Mouse (Mus musculus): Measurements from ENCODE around the gene Ltk. TPM values are rescaled to one million over a fixed set of nuclear protein-coding genes. Genes with fewer than 3 reads are reported as not detected.
A peak's percentile ranks its signal among the peaks of the same experiment; 100 is the strongest.

Ltk gene
- under 1 TPM in 1 of 2 experiments, not detected in 1; 0.16 TPM for total RNA-seq (2021)

GRCm38 (mm10) chr2:119760251-119760650 lies at the start of gene Ltk:
TSS of gene Ltk (minus strand) at chr2:119760431.
- no peak for DNase-seq

GRCm38 (mm10) chr2:119808881-119809280 lies 48.6 kb upstream of the Ltk start:
- DNase-seq, result no peak

- DNase-seq, result no peak
Observed at GRCm38 (mm10) chr2:119808438-119808837, 48.2 kb upstream of the Ltk start.

- no peak for DNase-seq
Observed at GRCm38 (mm10) chr2:119805536-119805935, 45.3 kb upstream of the Ltk start.

- no peak for DNase-seq
Observed at GRCm38 (mm10) chr2:119804776-119805175, 44.5 kb upstream of the Ltk start.

- DNase-seq, result no peak
Observed at GRCm38 (mm10) chr2:119804275-119804628, 44.0 kb upstream of the Ltk start.

GRCm38 (mm10) chr2:119803618-119804274 lies 43.5 kb upstream of the Ltk start:
- peak; percentile 48 for DNase-seq

GRCm38 (mm10) chr2:119802767-119803617 lies 42.8 kb upstream of the Ltk start:
- peak; percentile 33 for DNase-seq

- no peak for DNase-seq
Observed at GRCm38 (mm10) chr2:119800876-119801846, 40.9 kb upstream of the Ltk start.

- DNase-seq, result no peak
Observed at GRCm38 (mm10) chr2:119799961-119800550, 39.8 kb upstream of the Ltk start.

- peak; percentile 56 for DNase-seq
Observed at GRCm38 (mm10) chr2:119799181-119799960, 39.1 kb upstream of the Ltk start.

GRCm38 (mm10) chr2:119798246-119798927 lies 38.2 kb upstream of the Ltk start:
- DNase-seq, result peak; percentile 85

GRCm38 (mm10) chr2:119797279-119797783 lies 37.1 kb upstream of the Ltk start, which contains the start of gene Tyro3:
TSS of gene Tyro3 (plus strand) at chr2:119797733.
- DNase-seq, result no peak

GRCm38 (mm10) chr2:119789996-119790395 lies 29.8 kb upstream of the Ltk start:
- no peak for DNase-seq

- peak; percentile 84 for DNase-seq
Observed at GRCm38 (mm10) chr2:119787206-119787883, 27.1 kb upstream of the Ltk start, which contains the start of gene Rpap1. TSS of gene Rpap1 (minus strand) at chr2:119787537.

GRCm38 (mm10) chr2:119767246-119767645 lies 7.0 kb upstream of the Ltk start:
- DNase-seq, result no peak

- no peak for DNase-seq
Observed at GRCm38 (mm10) chr2:119763924-119764323, 3.7 kb upstream of the Ltk start.

GRCm38 (mm10) chr2:119762276-119762675 lies 2.0 kb upstream of the Ltk start:
- DNase-seq, result no peak
